Mouse (Mus musculus) c-Kit-positive CD71-positive TER-119-positive erythroid progenitor cells, embryonic 14.5 days (primary cell): ENCODE measurements around the gene Rtl9.

Experiments
- DNase-seq: peaks from one replicate; pipeline ENCODE4 v3.0.0-alpha.2; 2013; ENCODE audit warnings: low spot score

The Rtl9 gene

DNA sequence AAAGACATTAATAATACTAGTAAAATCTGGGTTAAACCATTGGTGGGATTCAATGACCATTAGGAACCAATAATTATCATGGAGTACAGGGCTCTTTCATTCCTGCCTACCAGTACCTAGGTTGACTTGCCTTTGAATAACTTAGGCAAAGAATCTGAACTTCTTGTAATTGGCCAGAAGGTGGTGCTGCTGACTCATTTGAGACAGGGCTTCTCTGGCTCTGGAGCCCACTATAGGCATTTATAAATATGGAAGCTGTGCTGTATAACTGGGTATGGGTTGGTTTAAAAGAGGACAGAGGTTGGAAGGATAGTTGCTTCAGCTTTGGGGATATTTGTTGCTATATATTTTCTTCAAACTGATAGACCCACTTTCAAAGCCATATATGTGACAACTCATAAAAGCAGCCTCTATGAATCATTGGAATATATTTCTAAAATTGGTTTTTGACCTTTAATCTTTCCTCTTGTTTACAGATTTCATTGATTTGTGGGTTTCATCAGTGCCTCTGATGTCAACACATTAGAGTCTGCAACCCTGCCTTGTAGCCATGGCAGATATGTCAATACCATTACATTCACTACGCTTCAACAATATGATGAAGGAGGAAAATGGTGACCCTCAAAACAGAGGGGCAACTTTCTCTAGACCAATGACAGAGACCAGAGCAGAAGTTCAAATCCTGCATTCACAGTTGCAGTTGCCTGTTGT is at the start of gene Rtl9:
Gene Rtl9 (plus strand): TSS at position 551 of the 711 bp plus-strand sequence.
- DNase-seq, result peak; percentile 13

GRCm38 (mm10) chrX:143051478-143051877 is 47.9 kb upstream of the Rtl9 start:
- DNase-seq, result peak; percentile 67

DNA sequence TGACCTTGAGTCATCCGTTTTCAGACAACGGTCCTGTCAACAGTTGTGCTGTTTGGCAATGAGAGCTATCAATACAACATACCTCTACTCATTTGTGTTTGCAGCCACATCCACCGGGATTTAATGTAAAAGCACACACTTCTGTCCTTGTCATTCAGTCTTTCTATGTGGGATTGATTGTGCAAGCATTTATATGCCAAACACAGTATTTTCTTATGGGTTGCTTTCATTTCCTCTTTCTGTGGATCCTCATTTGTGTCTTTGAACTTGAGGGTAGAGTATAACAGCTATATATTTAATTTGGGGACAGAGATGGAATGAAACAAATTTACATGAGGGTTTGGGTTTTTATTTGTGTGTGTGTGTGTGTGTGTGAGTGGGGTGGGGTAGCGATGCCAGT is 47.5 kb upstream of the Rtl9 start:
- no peak for DNase-seq

DNA sequence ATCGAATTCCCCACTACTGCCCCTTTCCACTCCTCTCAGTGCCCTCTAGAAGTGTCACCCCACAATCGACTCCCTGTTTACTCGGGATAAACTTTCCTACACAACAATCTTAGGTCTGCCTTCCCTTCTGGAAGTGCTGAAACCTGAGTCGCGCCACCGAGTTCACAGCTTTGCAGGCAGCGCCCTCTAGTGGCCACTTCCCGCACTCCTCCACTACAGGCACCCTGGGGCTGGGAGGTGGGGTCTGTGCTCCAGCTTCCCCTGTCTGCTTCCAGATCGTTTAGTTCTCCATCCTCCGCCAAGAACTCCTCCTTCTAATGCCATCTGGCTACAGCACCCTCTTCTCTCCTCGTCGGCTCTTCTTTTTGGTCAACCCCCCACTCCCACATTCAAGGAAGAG is 40.6 kb upstream of the Rtl9 start:
- DNase-seq, result peak; percentile 41

DNA sequence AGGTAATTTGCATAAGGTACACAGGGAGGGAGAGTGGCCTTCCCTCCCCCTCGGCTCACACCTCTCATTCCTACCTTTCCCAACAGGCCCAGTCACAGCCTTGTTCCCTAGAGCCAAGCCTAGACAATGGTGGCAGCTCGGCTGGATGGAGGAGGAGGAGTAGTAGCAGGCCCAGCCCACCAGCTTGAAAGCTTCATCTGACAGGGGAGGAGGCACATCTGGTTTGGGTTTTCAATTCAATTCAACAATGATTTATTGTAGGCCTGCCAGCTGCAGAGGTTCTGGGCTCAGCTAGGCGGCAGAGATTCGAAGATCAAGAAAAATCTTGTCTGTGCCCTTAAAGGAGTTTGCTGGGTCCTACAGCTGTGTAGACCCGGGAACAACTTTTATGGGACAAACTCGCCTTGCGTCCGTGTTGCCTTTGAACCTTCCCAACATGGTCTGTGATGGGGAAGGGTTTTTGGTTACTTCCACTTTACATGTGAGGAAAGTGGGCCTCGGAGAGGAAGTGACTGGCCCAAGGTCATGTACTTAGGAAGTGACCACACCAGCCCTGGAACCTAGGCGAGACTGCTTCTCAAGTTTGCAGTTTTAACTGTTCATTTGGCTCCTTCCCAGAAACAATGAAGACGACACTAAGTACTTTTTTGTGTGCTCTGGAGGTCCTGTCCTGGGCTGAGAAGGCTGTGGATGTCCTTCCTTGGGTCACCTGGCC is 36.6 kb upstream of the Rtl9 start:
- no peak for DNase-seq

DNA sequence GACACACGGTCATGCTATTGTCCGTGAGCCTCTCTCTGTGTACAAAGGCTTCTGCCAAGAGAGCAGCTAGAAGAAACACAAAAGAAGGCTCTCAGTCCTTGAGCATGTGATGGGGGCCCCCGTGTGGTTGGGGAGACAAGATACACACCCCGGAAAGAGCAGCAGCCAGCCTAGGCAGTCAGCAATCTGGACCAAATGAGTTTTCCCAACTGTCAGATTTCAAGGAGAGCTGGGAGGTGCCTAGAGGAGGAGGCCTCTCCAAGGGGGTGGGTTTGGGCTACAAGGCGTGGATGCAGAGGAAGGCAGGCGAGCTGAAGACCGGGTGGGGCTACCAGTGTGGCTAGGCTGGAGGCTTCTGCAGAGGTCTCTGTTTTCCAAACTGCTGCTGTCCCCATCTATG is 35.6 kb upstream of the Rtl9 start:
- no peak for DNase-seq

DNA sequence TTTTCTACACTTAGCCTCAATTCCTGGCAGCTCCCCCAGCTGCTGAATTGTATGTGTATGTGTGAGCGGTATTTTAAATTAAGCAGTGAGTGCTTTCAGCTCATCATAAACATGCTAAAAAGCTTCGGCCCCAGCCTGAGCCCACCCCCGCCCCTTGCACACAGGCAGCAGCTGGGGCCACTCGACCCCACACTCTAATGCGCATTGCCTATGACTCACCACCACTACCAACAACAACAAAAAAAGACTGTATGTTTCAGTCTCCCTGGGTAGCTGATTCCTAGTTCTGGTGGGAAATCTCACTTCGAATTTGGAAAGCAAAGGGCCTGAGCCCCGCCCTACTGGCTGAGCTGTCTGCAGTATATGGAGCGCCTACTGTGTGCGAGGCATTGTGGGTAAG is 35.1 kb upstream of the Rtl9 start:
- DNase-seq, result no peak

GRCm38 (mm10) chrX:143066320-143067114 is 32.9 kb upstream of the Rtl9 start:
- no peak for DNase-seq

DNA sequence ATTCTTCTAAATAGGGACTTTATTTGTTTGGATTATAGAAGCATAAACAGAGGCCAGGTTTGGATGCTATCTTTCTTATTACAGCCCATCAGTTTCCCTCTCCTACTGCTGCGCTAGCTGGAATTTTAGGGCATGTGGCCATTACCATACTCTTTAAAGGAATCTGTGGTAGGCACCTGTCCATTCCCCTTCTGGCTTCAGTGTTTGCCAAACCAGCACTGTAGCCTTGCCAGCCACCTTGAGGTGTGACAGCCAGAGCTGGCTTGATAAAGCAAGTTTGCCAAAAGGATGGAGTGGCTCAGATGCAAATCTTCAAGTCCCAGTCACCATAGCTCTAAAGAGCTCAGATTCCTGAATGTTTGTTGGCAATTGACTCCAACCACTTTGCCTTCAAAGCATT is 32.3 kb upstream of the Rtl9 start:
- DNase-seq, result no peak

- no peak for DNase-seq
Observed at GRCm38 (mm10) chrX:143067576-143067975, 31.8 kb upstream of the Rtl9 start.

DNA sequence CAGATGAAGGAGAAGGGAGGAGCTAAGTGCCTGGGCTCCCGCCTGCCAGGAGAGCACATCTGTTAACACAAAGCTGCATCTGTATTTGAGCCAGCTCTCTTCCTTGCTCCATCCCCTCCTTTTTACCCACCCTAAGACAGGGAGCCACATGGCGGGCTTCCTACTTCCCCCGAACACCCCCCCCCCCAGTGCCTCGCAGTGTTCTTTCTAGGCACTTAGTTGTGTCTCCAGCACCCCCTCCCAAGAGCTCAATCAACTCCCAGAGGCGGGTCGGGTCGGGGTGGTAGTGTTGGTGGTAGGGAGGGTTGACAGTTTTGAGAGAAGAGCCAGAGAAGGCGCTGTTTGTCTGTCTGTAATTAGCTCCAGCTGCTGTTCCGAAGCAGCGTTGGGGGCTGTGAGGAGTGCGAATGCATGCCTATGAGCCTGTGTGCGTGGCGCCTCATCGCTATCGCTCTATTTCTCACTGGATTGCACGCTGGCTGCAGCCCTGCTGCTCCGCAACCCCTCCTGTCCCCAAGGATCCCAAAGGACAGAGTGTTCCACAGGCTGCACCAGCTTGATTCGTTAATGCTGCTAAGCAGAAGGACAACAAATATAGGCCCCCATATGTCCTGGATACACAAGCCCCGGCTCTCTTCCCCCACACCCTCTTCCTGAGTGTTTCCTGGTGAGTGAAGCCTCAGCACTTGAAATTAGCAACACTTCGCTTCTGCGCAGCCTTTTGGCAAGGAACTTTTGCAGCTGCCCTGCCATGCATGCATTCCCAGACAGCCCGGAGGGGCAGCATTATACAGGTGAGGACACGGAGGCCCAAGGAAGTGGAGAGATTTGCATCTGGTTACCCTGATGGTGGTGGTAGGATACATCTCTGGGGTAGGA is 18.7 kb upstream of the Rtl9 start:
- no peak for DNase-seq

- no peak for DNase-seq
Observed at GRCm38 (mm10) chrX:143082732-143083131, 16.7 kb upstream of the Rtl9 start.

GRCm38 (mm10) chrX:143088225-143088624 is 11.2 kb upstream of the Rtl9 start:
- DNase-seq, result no peak

GRCm38 (mm10) chrX:143090904-143091588 is 8.3 kb upstream of the Rtl9 start:
- no peak for DNase-seq

DNA sequence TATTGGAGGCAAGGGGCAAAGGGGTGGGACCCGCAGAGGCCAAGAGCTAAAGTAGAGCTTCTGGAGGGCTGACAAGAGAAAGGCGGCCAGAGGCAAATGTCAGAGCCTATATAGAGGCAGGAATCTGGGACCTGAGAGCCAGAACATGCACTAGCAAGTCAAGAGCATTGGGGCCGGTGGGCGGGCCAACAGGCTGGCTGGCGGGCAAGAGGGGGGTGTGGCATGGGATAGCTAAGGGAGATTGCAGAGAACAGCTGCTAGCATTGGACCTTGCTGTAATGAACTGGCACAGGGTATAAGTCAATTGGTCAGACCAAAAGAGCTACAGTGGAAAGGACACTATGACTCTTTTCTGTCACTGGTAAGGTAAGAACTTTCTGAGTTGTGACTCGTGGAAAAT is 1.8 kb upstream of the Rtl9 start:
- no peak for DNase-seq

- DNase-seq, result no peak
Observed at GRCm38 (mm10) chrX:143103146-143103545, 3.8 kb downstream of the Rtl9 start.

- no peak for DNase-seq
Observed at GRCm38 (mm10) chrX:143105866-143106265, 6.5 kb downstream of the Rtl9 start.

GRCm38 (mm10) chrX:143112546-143112945 is 13.2 kb downstream of the Rtl9 start:
- DNase-seq, result no peak
